Mouse (Mus musculus): ENCODE measurements around the gene Zfp146. TPM values are rescaled to one million over a fixed set of nuclear protein-coding genes. Genes with fewer than 3 reads are reported as not detected.
"Not testable (repeated sequence)": the region's sequence is repeated elsewhere in the genome, so short reads cannot be mapped to it uniquely, and the experiment has no call there.

The Zfp146 gene
- polyA plus RNA-seq, 1 experiment from 2014 or later, result 10.5 TPM

GRCm38 (mm10) chr7:30189116-30189491 is 19.6 kb upstream of the Zfp146 start:
- no peak overlapping the region for H3K4me3 ChIP-seq
- peaks cover 27% of the 10 kb centered on the region for H3K4me1 ChIP-seq (replicated peaks)
- no peak overlapping the region for H3K9ac ChIP-seq
- 79% methylated on average over 4 of the region's 4 CpGs for WGBS
- no peaks in the 10 kb centered on the region for H3K9me3 ChIP-seq (replicated peaks)
- H3K4me2 ChIP-seq, result no peak overlapping the region
- no peak overlapping the region for H3K27ac ChIP-seq (ENCODE audit: poor library complexity, severe bottlenecking)
- H3K27me3 ChIP-seq (replicated peaks), result no peaks in the 10 kb centered on the region
- ATAC-seq (ENCODE audit: insufficient number of reproducible peaks, low FRiP score), result no peak
- H3K36me3 ChIP-seq, result peaks cover 75% of the 10 kb centered on the region

- H3K36me3 ChIP-seq, result peaks cover 75% of the 10 kb centered on the region
- 70% methylated on average over 12 of the region's 12 CpGs for WGBS
Measured at GRCm38 (mm10) chr7:30188344-30189115, 19.0 kb upstream of the Zfp146 start.

GRCm38 (mm10) chr7:30184641-30185348 is 15.2 kb upstream of the Zfp146 start:
- 66% methylated on average over 13 of the region's 13 CpGs for WGBS
- H3K36me3 ChIP-seq, result peaks cover 46% of the 10 kb centered on the region
- H3K4me2 ChIP-seq, result peak overlapping the region; percentile 64
- H3K27ac ChIP-seq (ENCODE audit: poor library complexity, severe bottlenecking), result 0 out of 2 replicates have a peak overlapping the region, but pooled peaks have one; percentile 17
- H3K9me3 ChIP-seq (replicated peaks), result no peaks in the 10 kb centered on the region
- peak overlapping the region; percentile 67 for H3K9ac ChIP-seq
- H3K4me1 ChIP-seq (replicated peaks), result peaks cover 22% of the 10 kb centered on the region
- no peak for ATAC-seq (ENCODE audit: insufficient number of reproducible peaks, low FRiP score)
- peak overlapping the region; percentile 42 for H3K4me3 ChIP-seq
- H3K27me3 ChIP-seq (replicated peaks), result no peaks in the 10 kb centered on the region

More at GRCm38 (mm10) chr7:30188344-30189115, 19.0 kb upstream of the Zfp146 start:
- peaks cover 31% of the 10 kb centered on the region for H3K4me1 ChIP-seq (replicated peaks)
- H3K4me2 ChIP-seq, result no peak overlapping the region
- H3K9me3 ChIP-seq (replicated peaks), result no peaks in the 10 kb centered on the region
- ATAC-seq (ENCODE audit: insufficient number of reproducible peaks, low FRiP score), result no peak
- H3K27me3 ChIP-seq (replicated peaks), result no peaks in the 10 kb centered on the region
- H3K9ac ChIP-seq, result no peak overlapping the region
- H3K27ac ChIP-seq (ENCODE audit: poor library complexity, severe bottlenecking), result no peak overlapping the region
- no peak overlapping the region for H3K4me3 ChIP-seq

- no peaks in the 10 kb centered on the region for H3K9me3 ChIP-seq (replicated peaks)
- peaks cover 22% of the 10 kb centered on the region for H3K4me1 ChIP-seq (replicated peaks)
- H3K4me3 ChIP-seq, result peak within 1 kb of the TSS; percentile 42
- H3K27me3 ChIP-seq (replicated peaks), result no peaks in the 10 kb centered on the region
- peak within 1 kb of the TSS; percentile 67 for H3K9ac ChIP-seq
- peak; percentile 87 for ATAC-seq (ENCODE audit: insufficient number of reproducible peaks, low FRiP score)
- under 1% methylated on average over 11 of the region's 11 CpGs for WGBS
- peaks cover 39% of the 10 kb centered on the region for H3K36me3 ChIP-seq
- H3K4me2 ChIP-seq, result peak within 1 kb of the TSS; percentile 64
- 0 out of 2 replicates have a peak within 1 kb of the TSS, but pooled peaks have one; percentile 17 for H3K27ac ChIP-seq (ENCODE audit: poor library complexity, severe bottlenecking)
Measured at GRCm38 (mm10) chr7:30183879-30184289, 14.3 kb upstream of the Zfp146 start, which contains the start of gene Cox7a1. TSS of gene Cox7a1 (plus strand) at chr7:30184144.

GRCm38 (mm10) chr7:30183189-30183588 is 13.6 kb upstream of the Zfp146 start:
- Histone ChIP-seq H3K4me3 (peak overlapping the region; percentile 42; the same call in 1 of the 2 replicates), H3K36me3 (peaks cover 39% of the 10 kb centered on the region), H3K4me1 (replicated peaks) (peaks cover 22% of the 10 kb centered on the region), H3K4me2 (peak overlapping the region; percentile 64)
- not testable (repeated sequence) for ATAC-seq (ENCODE audit: insufficient number of reproducible peaks, low FRiP score); H3K9ac ChIP-seq; H3K27me3 ChIP-seq (replicated peaks); H3K9me3 ChIP-seq (replicated peaks); H3K27ac ChIP-seq (ENCODE audit: poor library complexity, severe bottlenecking)
- 65% methylated on average over 7 of the region's 7 CpGs for WGBS

- not testable (repeated sequence) for H3K9ac ChIP-seq; H3K4me2 ChIP-seq; H3K4me3 ChIP-seq; ATAC-seq (ENCODE audit: insufficient number of reproducible peaks, low FRiP score); H3K27ac ChIP-seq (ENCODE audit: poor library complexity, severe bottlenecking); H3K27me3 ChIP-seq (replicated peaks); H3K9me3 ChIP-seq (replicated peaks)
- peaks cover 36% of the 10 kb centered on the region for H3K36me3 ChIP-seq
- WGBS, result 91% methylated on average over 10 of the region's 10 CpGs
- peaks cover 22% of the 10 kb centered on the region for H3K4me1 ChIP-seq (replicated peaks)
Measured at GRCm38 (mm10) chr7:30181929-30182328, 12.4 kb upstream of the Zfp146 start.

- WGBS, result 3% methylated on average over 4 of the region's 4 CpGs
- no peaks in the 10 kb centered on the region for H3K9me3 ChIP-seq (replicated peaks)
- peaks cover 22% of the 10 kb centered on the region for H3K4me1 ChIP-seq (replicated peaks)
- no peak overlapping the region for H3K27ac ChIP-seq (ENCODE audit: poor library complexity, severe bottlenecking)
- no peak for ATAC-seq (ENCODE audit: insufficient number of reproducible peaks, low FRiP score)
- no peaks in the 10 kb centered on the region for H3K27me3 ChIP-seq (replicated peaks)
- H3K4me2 ChIP-seq, result no peak overlapping the region
- no peak overlapping the region for H3K4me3 ChIP-seq
- peaks cover 36% of the 10 kb centered on the region for H3K36me3 ChIP-seq
- H3K9ac ChIP-seq, result no peak overlapping the region
Measured at GRCm38 (mm10) chr7:30181308-30181707, 11.8 kb upstream of the Zfp146 start.

GRCm38 (mm10) chr7:30178256-30178655 is 8.7 kb upstream of the Zfp146 start:
- Histone ChIP-seq H3K4me1 (replicated peaks) (no peaks in the 10 kb centered on the region), H3K4me2 (no peak overlapping the region), H3K9me3 (replicated peaks) (no peaks in the 10 kb centered on the region), H3K4me3 (no peak overlapping the region), H3K9ac (no peak overlapping the region), H3K36me3 (peaks cover 33% of the 10 kb centered on the region), H3K27ac (ENCODE audit: poor library complexity, severe bottlenecking) (no peak overlapping the region), H3K27me3 (replicated peaks) (no peaks in the 10 kb centered on the region)
- ATAC-seq (ENCODE audit: insufficient number of reproducible peaks, low FRiP score), result no peak
- 54% methylated on average over 11 of the region's 11 CpGs for WGBS

- Histone ChIP-seq H3K27me3 (replicated peaks) (no peaks in the 10 kb centered on the region), H3K4me2 (no peak overlapping the region), H3K4me3 (no peak overlapping the region), H3K27ac (ENCODE audit: poor library complexity, severe bottlenecking) (no peak overlapping the region), H3K4me1 (replicated peaks) (no peaks in the 10 kb centered on the region), H3K36me3 (peaks cover 33% of the 10 kb centered on the region), H3K9ac (no peak overlapping the region), H3K9me3 (replicated peaks) (no peaks in the 10 kb centered on the region)
- 76% methylated on average over 12 of the region's 12 CpGs for WGBS
- no peak for ATAC-seq (ENCODE audit: insufficient number of reproducible peaks, low FRiP score)
Measured at GRCm38 (mm10) chr7:30176474-30176873, 6.9 kb upstream of the Zfp146 start.

GRCm38 (mm10) chr7:30170283-30170951 is 867 bp upstream of the Zfp146 start:
- Histone ChIP-seq H3K4me1 (replicated peaks) (peaks cover 22% of the 10 kb centered on the region), H3K4me3 (peak overlapping the region; percentile 87), H3K9ac (peak overlapping the region; percentile 94), H3K36me3 (peaks cover 27% of the 10 kb centered on the region), H3K27me3 (replicated peaks) (no peaks in the 10 kb centered on the region), H3K9me3 (replicated peaks) (peaks cover 3% of the 10 kb centered on the region; the same call in 1 of the 2 replicates), H3K4me2 (peak overlapping the region; percentile 69), H3K27ac (ENCODE audit: poor library complexity, severe bottlenecking) (0 out of 2 replicates have a peak overlapping the region, but pooled peaks have one; percentile 94)
- ATAC-seq (ENCODE audit: insufficient number of reproducible peaks, low FRiP score), result peak; percentile 14; the same call in 1 of the 2 replicates
- 23% methylated on average over 11 of the region's 11 CpGs for WGBS
